Mouse (Mus musculus): ENCODE results near the gene Gdi2. TPM values are rescaled to one million over a fixed set of nuclear protein-coding genes. Genes with fewer than 3 reads are reported as not detected.

The Gdi2 gene
- total RNA-seq (2023) = 263 and 291 TPM in 2 replicates

GRCm38 (mm10) chr13:3537594-3538222 is at the start of gene Gdi2:
Gene Gdi2 (plus strand): TSS chr13:3538063.

GRCm38 (mm10) chr13:3610795-3611438 is 73.1 kb downstream of the Gdi2 start, which contains the start of gene Fam208b:
Gene Fam208b (minus strand): TSS chr13:3611108.

Other genes starting within 250 kb of the Gdi2 start
- gene Fam208b, start 73.0 kb downstream of the Gdi2 start, total RNA-seq (2023) = 6.0 and 11.9 TPM in 2 replicates
- gene Asb13, start 96.0 kb downstream of the Gdi2 start, total RNA-seq (2023) = 1.7 and 1.9 TPM in 2 replicates